Mouse (Mus musculus) embryonic facial prominence, embryonic 14.5 days (tissue): Measurements from ENCODE around the gene Gadd45g. TPM values are rescaled to one million over a fixed set of nuclear protein-coding genes. Genes with fewer than 3 reads are reported as not detected.

Source experiments
- ATAC-seq: fragments of 200-750 bp; cut with Nextera tagmentation; 2 replicates; pipeline ENCODE4 v1.8.0; 2017; ENCODE audit warnings: low read depth, moderate number of reproducible peaks, moderate TSS enrichment
- DNase-seq: peaks from one replicate; pipeline ENCODE4 v3.0.0-alpha.2; 2015; ENCODE audit warnings: low spot score
- H3K27ac ChIP-seq: fragments of 300-500 bp; sonication (generic); replicated peaks from 2 replicates; pipeline ENCODE4 v1.5.1; 2014; ENCODE audit warnings: low read depth, mild to moderate bottlenecking, low read length, moderate library complexity
- H3K27me3 ChIP-seq: fragments of 300-500 bp; sonication (generic); replicated peaks from 2 replicates; pipeline ENCODE4 v1.6.1; 2014; ENCODE audit warnings: low read length; ENCODE audit not compliant: control insufficient read depth, insufficient read depth
- H3K36me3 ChIP-seq: fragments of 300-500 bp; sonication (generic); 2 replicates; pipeline ENCODE4 v1.6.1; 2014; ENCODE audit warnings: low read length, mixed read lengths; ENCODE audit not compliant: control insufficient read depth, insufficient read depth
- H3K4me1 ChIP-seq: fragments of 300-500 bp; sonication (generic); 2 replicates; pipeline ENCODE4 v1.6.1; 2014; ENCODE audit warnings: antibody characterized with exemption, low read length; ENCODE audit not compliant: control insufficient read depth, insufficient read depth
- H3K4me2 ChIP-seq: fragments of 300-500 bp; sonication (generic); 2 replicates; pipeline ENCODE4 v1.6.1; 2014; ENCODE audit warnings: low read depth, mild to moderate bottlenecking, low read length, moderate library complexity, mixed read lengths
- H3K4me3 ChIP-seq: fragments of 300-500 bp; sonication (generic); 2 replicates; pipeline ENCODE4 v1.5.1; 2014; ENCODE audit warnings: low read depth, mild to moderate bottlenecking, low read length
- H3K9ac ChIP-seq: fragments of 300-500 bp; sonication (generic); 2 replicates; pipeline ENCODE4 v1.6.1; 2014; ENCODE audit warnings: low read depth, mild to moderate bottlenecking, low read length, moderate library complexity, mixed read lengths
- H3K9me3 ChIP-seq: fragments of 300-500 bp; sonication (generic); 2 replicates; pipeline ENCODE4 v1.6.1; 2016; ENCODE audit warnings: low read length; ENCODE audit not compliant: control insufficient read depth
- WGBS: fragments of 180-500 bp; shearing (Covaris S2); extraction: QIAGEN DNeasy Blood & Tissue Kit; methylation state at CpG from one replicate; pipeline ENCODE4 v1.1.7; 2014; 5-methylcytosine and 5-hydroxymethylcytosine counted together
- polyA plus RNA-seq: library from polyadenylated mRNA; unstranded; fragments of >200 nt; fragmentation: Nextera tagmentation; extraction: Ambion mirVana; gene quantifications from 2 replicates; pipeline ENCODE4 v1.2.1, GENCODE M21; 2014

The Gadd45g gene
- polyA plus RNA-seq, 1 experiment from 2014 or later = 57.3 TPM

- Histone ChIP-seq H3K36me3 (no peaks in the 10 kb centered on the region), H3K4me1 (peaks cover 28% of the 10 kb centered on the region), H3K4me2 (peak overlapping the region; percentile 98), H3K27ac (no peak overlapping the region), H3K9me3 (no peaks in the 10 kb centered on the region), H3K9ac (no peak overlapping the region), H3K27me3 (0 out of 2 replicates have a peak, but pooled peaks cover 11% of the 10 kb centered on the region), H3K4me3 (peak overlapping the region; percentile 66)
- DNase-seq (no peak), ATAC-seq (no peak)
- WGBS = 10% methylated on average over 10 of the region's 10 CpGs
Measured at GRCm38 (mm10) chr13:51845072-51845471, 1.4 kb upstream of the Gadd45g start.

GRCm38 (mm10) chr13:51845591-51846191, 787 bp upstream of the Gadd45g start:
- Histone ChIP-seq H3K9ac (peak overlapping the region; percentile 72), H3K4me2 (peak overlapping the region; percentile 98), H3K4me1 (peaks cover 28% of the 10 kb centered on the region), H3K9me3 (no peaks in the 10 kb centered on the region), H3K36me3 (no peaks in the 10 kb centered on the region), H3K4me3 (peak overlapping the region; percentile 66), H3K27ac (peak overlapping the region; percentile 82), H3K27me3 (0 out of 2 replicates have a peak, but pooled peaks cover 13% of the 10 kb centered on the region)
- peak; percentile 27 for ATAC-seq
- peak; percentile 89 for DNase-seq
- under 1% methylated on average over 43 of the region's 45 CpGs for WGBS

GRCm38 (mm10) chr13:51846868-51847793, 653 bp downstream of the Gadd45g start:
- Histone ChIP-seq H3K9ac (peak overlapping the region; percentile 78), H3K4me2 (peak overlapping the region; percentile 98), H3K4me1 (peaks cover 32% of the 10 kb centered on the region), H3K27me3 (0 out of 2 replicates have a peak, but pooled peaks cover 13% of the 10 kb centered on the region), H3K4me3 (peak overlapping the region; percentile 66), H3K36me3 (no peaks in the 10 kb centered on the region), H3K9me3 (no peaks in the 10 kb centered on the region), H3K27ac (peak overlapping the region; percentile 75)
- ATAC-seq (peak; percentile 12; the same call in 1 of the 2 replicates), DNase-seq (peak; percentile 75)
- WGBS = under 1% methylated on average over 52 of the region's 63 CpGs

- ATAC-seq (no peak), DNase-seq (peak; percentile 84)
- Histone ChIP-seq H3K9me3 (no peaks in the 10 kb centered on the region), H3K9ac (peak overlapping the region; percentile 78), H3K27me3 (0 out of 2 replicates have a peak, but pooled peaks cover 10% of the 10 kb centered on the region), H3K36me3 (no peaks in the 10 kb centered on the region), H3K4me2 (peak overlapping the region; percentile 98), H3K4me1 (peaks cover 29% of the 10 kb centered on the region), H3K4me3 (peak overlapping the region; percentile 66), H3K27ac (peak overlapping the region; percentile 75)
- under 1% methylated on average over 26 of the region's 31 CpGs for WGBS
Measured at GRCm38 (mm10) chr13:51847979-51848480, 1.6 kb downstream of the Gadd45g start.

GRCm38 (mm10) chr13:51848481-51849240, 2.2 kb downstream of the Gadd45g start:
- Histone ChIP-seq H3K4me2 (peak overlapping the region; percentile 98), H3K4me3 (peak overlapping the region; percentile 66), H3K9me3 (no peaks in the 10 kb centered on the region), H3K4me1 (peaks cover 27% of the 10 kb centered on the region), H3K9ac (peak overlapping the region; percentile 78), H3K27ac (peak overlapping the region; percentile 75), H3K36me3 (no peaks in the 10 kb centered on the region), H3K27me3 (0 out of 2 replicates have a peak, but pooled peaks cover 10% of the 10 kb centered on the region)
- ATAC-seq (0 out of 2 replicates have a peak, but pooled peaks have one; percentile 7), DNase-seq (peak; percentile 62)
- 3% methylated on average over 19 of the region's 20 CpGs for WGBS

- DNase-seq = peak; percentile 80
- no peak for ATAC-seq
- Histone ChIP-seq H3K27ac (peak overlapping the region; percentile 75), H3K36me3 (no peaks in the 10 kb centered on the region), H3K27me3 (peaks cover 10% of the 10 kb centered on the region; the same call in 1 of the 2 replicates), H3K9ac (peak overlapping the region; percentile 34; the same call in 1 of the 2 replicates), H3K4me3 (peak overlapping the region; percentile 66), H3K4me1 (peaks cover 27% of the 10 kb centered on the region), H3K9me3 (no peaks in the 10 kb centered on the region), H3K4me2 (peak overlapping the region; percentile 98)
- WGBS = 8% methylated on average over 22 of the region's 25 CpGs
Measured at GRCm38 (mm10) chr13:51849241-51850033, 3.0 kb downstream of the Gadd45g start.

- Histone ChIP-seq H3K4me3 (no peak overlapping the region), H3K9me3 (no peaks in the 10 kb centered on the region), H3K36me3 (no peaks in the 10 kb centered on the region), H3K9ac (no peak overlapping the region), H3K27me3 (peaks cover 10% of the 10 kb centered on the region; the same call in 1 of the 2 replicates), H3K27ac (no peak overlapping the region), H3K4me1 (peaks cover 27% of the 10 kb centered on the region), H3K4me2 (no peak overlapping the region)
- DNase-seq = no peak
- WGBS = 80% methylated on average over 1 of the region's 1 CpGs
- no peak for ATAC-seq
Measured at GRCm38 (mm10) chr13:51850565-51850964, 4.1 kb downstream of the Gadd45g start.
